Mouse (Mus musculus) gastrocnemius, postnatal 10 days (tissue): ENCODE measurements around the gene Ttc28. TPM values are rescaled to one million over a fixed set of nuclear protein-coding genes. Genes with fewer than 3 reads are reported as not detected.

ENCODE experiments used
- DNase-seq: peaks from one replicate; pipeline ENCODE4 v3.0.0; 2021; ENCODE audit warnings: mixed read lengths
- total RNA-seq, 2 experiments: library from RNA; stranded (reverse); gene quantifications; 2 replicates each; pipeline ENCODE4 v1.2.3; 2021

Ttc28 gene
- total RNA-seq, 2 experiments from 2014 or later: 24.5 to 25.2 TPM

- DNase-seq: no peak
Observed at GRCm38 (mm10) chr5:111054380-111054779, 174.8 kb downstream of the Ttc28 start.

- DNase-seq: no peak
Observed at GRCm38 (mm10) chr5:111054848-111055428, 175.3 kb downstream of the Ttc28 start.

- DNase-seq: no peak
Observed at GRCm38 (mm10) chr5:111055507-111055906, 175.9 kb downstream of the Ttc28 start.

GRCm38 (mm10) chr5:111057084-111057483 is 177.5 kb downstream of the Ttc28 start:
- no peak for DNase-seq

- DNase-seq: no peak
Observed at GRCm38 (mm10) chr5:111058401-111059139, 179.0 kb downstream of the Ttc28 start.

GRCm38 (mm10) chr5:111059140-111059921 is 179.7 kb downstream of the Ttc28 start:
- no peak for DNase-seq

- no peak for DNase-seq
Observed at GRCm38 (mm10) chr5:111060246-111060745, 180.7 kb downstream of the Ttc28 start.

GRCm38 (mm10) chr5:111063155-111063554 is 183.6 kb downstream of the Ttc28 start:
- no peak for DNase-seq

GRCm38 (mm10) chr5:111063991-111064390 is 184.4 kb downstream of the Ttc28 start:
- no peak for DNase-seq

GRCm38 (mm10) chr5:111065770-111066169 is 186.2 kb downstream of the Ttc28 start:
- DNase-seq: no peak

- DNase-seq: no peak
Observed at GRCm38 (mm10) chr5:111069503-111069902, 189.9 kb downstream of the Ttc28 start.

- no peak for DNase-seq
Observed at GRCm38 (mm10) chr5:111069931-111070330, 190.3 kb downstream of the Ttc28 start.

GRCm38 (mm10) chr5:111070361-111070760 is 190.8 kb downstream of the Ttc28 start:
- DNase-seq: no peak

GRCm38 (mm10) chr5:111073316-111073736 is 193.7 kb downstream of the Ttc28 start:
- DNase-seq: no peak

- DNase-seq: no peak
Observed at GRCm38 (mm10) chr5:111074050-111074449, 194.4 kb downstream of the Ttc28 start.

- no peak for DNase-seq
Observed at GRCm38 (mm10) chr5:111075841-111076240, 196.2 kb downstream of the Ttc28 start.

GRCm38 (mm10) chr5:111077261-111077660 is 197.7 kb downstream of the Ttc28 start:
- no peak for DNase-seq

GRCm38 (mm10) chr5:111080601-111081000 is 201.0 kb downstream of the Ttc28 start:
- no peak for DNase-seq

- DNase-seq: no peak
Observed at GRCm38 (mm10) chr5:111085849-111086248, 206.2 kb downstream of the Ttc28 start.

- no peak for DNase-seq
Observed at GRCm38 (mm10) chr5:111096750-111097149, 217.1 kb downstream of the Ttc28 start.

- no peak for DNase-seq
Observed at GRCm38 (mm10) chr5:111097233-111098160, 217.9 kb downstream of the Ttc28 start.
